Mouse (Mus musculus) splenic B cell, adult 2 months (primary cell): Measurements from ENCODE around the gene 1600002K03Rik.
"Not testable (repeated sequence)": the region's sequence is repeated elsewhere in the genome, so short reads cannot be mapped to it uniquely, and the experiment has no call there.

Experiments used
- DNase-seq: peaks from one replicate; pipeline ENCODE4 v3.0.0-alpha.2; 2011; ENCODE audit warnings: low read depth, low spot score
- H3K27me3 ChIP-seq: 2 replicates; pipeline ENCODE4 v1.6.1; 2012; ENCODE audit warnings: mild to moderate bottlenecking, low read length, moderate library complexity, mixed read lengths; ENCODE audit not compliant: control insufficient read depth, poor library complexity, insufficient read depth, severe bottlenecking
- H3K36me3 ChIP-seq: 2 replicates; pipeline ENCODE4 v1.6.1; 2012; ENCODE audit warnings: mild to moderate bottlenecking, low read length, moderate library complexity, mixed read lengths; ENCODE audit not compliant: control insufficient read depth, poor library complexity, insufficient read depth, severe bottlenecking

Gene 1600002K03Rik

GRCm38 (mm10) chr10:80196167-80196566 is 23.4 kb downstream of the 1600002K03Rik start:
- Histone ChIP-seq H3K36me3 (no peaks in the 10 kb centered on the region), H3K27me3 (no peaks in the 10 kb centered on the region)
- no peak for DNase-seq

GRCm38 (mm10) chr10:80196778-80197581 is 24.2 kb downstream of the 1600002K03Rik start:
- Histone ChIP-seq H3K27me3 (no peaks in the 10 kb centered on the region), H3K36me3 (no peaks in the 10 kb centered on the region)
- no peak for DNase-seq

- Histone ChIP-seq H3K36me3 (no peaks in the 10 kb centered on the region), H3K27me3 (no peaks in the 10 kb centered on the region)
- peak; percentile 91 for DNase-seq
These were observed 26.8 kb downstream of the 1600002K03Rik start for GRCm38 (mm10) chr10:80199440-80200008.

GRCm38 (mm10) chr10:80200485-80200884 is 27.7 kb downstream of the 1600002K03Rik start:
- Histone ChIP-seq H3K27me3 (no peaks in the 10 kb centered on the region), H3K36me3 (no peaks in the 10 kb centered on the region)
- no peak for DNase-seq

GRCm38 (mm10) chr10:80204055-80204454 is 31.3 kb downstream of the 1600002K03Rik start:
- Histone ChIP-seq H3K27me3 (no peaks in the 10 kb centered on the region), H3K36me3 (no peaks in the 10 kb centered on the region)
- no peak for DNase-seq

- no peak for DNase-seq
- no peaks in the 10 kb centered on the region for H3K27me3 ChIP-seq
- H3K36me3 ChIP-seq = no peaks in the 10 kb centered on the region
These were observed 34.5 kb downstream of the 1600002K03Rik start for GRCm38 (mm10) chr10:80207201-80207600.

- H3K27me3 ChIP-seq = no peaks in the 10 kb centered on the region
- no peaks in the 10 kb centered on the region for H3K36me3 ChIP-seq
- no peak for DNase-seq
These were observed 34.9 kb downstream of the 1600002K03Rik start for GRCm38 (mm10) chr10:80207676-80208075.

GRCm38 (mm10) chr10:80208248-80208647 is 35.5 kb downstream of the 1600002K03Rik start:
- Histone ChIP-seq H3K36me3 (no peaks in the 10 kb centered on the region), H3K27me3 (no peaks in the 10 kb centered on the region)
- no peak for DNase-seq

- H3K27me3 ChIP-seq = no peaks in the 10 kb centered on the region
- no peak for DNase-seq
- H3K36me3 ChIP-seq = no peaks in the 10 kb centered on the region
These were observed 36.2 kb downstream of the 1600002K03Rik start for GRCm38 (mm10) chr10:80208841-80209371.

- H3K27me3 ChIP-seq, H3K36me3 ChIP-seq, DNase-seq: not testable (repeated sequence)
These were observed 38.9 kb downstream of the 1600002K03Rik start for GRCm38 (mm10) chr10:80211547-80212103.

- no peak for DNase-seq
- no peaks in the 10 kb centered on the region for H3K36me3 ChIP-seq
- no peaks in the 10 kb centered on the region for H3K27me3 ChIP-seq
These were observed 42.5 kb downstream of the 1600002K03Rik start for GRCm38 (mm10) chr10:80215048-80215772.

GRCm38 (mm10) chr10:80220676-80221075 is 47.9 kb downstream of the 1600002K03Rik start:
- no peak for DNase-seq
- Histone ChIP-seq H3K27me3 (no peaks in the 10 kb centered on the region), H3K36me3 (no peaks in the 10 kb centered on the region)

- H3K36me3 ChIP-seq, H3K27me3 ChIP-seq: not testable (repeated sequence)
- DNase-seq = peak; percentile 62
These were observed 50.4 kb downstream of the 1600002K03Rik start for GRCm38 (mm10) chr10:80223137-80223536.
